Mouse (Mus musculus): ENCODE measurements around the gene Ifi206.

Ifi206 gene

DNA sequence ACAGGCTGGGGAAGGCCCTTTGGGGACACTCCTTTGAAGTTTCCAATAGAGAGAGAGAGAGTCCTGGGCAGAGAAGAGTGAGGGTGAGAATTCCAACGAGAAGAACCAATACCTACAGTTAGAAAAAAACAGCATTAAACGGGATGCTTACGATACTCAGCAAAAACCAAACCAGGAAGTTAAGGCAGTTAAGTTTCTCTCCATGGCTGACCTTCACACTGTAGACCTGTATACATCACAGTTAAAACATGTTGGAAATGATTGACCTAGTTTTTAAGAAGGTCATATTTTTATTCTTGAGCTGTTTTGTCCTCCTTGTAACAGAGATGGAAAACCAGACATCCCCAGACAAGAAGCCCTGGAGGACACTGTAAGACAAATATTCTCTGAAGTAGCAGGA, 72.3 kb downstream of the Ifi206 start:
- DNase-seq = no peak

Data from retina, postnatal 1 day (tissue).